In genomic region chr15:25889927-25890326, GRCm38 (mm10) we compare ENCODE assay signal across 29 mouse cellular contexts. TPM values are rescaled to one million over a fixed set of nuclear protein-coding genes. Genes with fewer than 3 reads are reported as not detected.
A peak's percentile ranks its signal among the peaks of the same experiment; 100 is the strongest.
DNase-seq lines count a peak whose midpoint lies in the region; ATAC-seq and TF ChIP-seq lines count a peak whose summit lies in the region.
"Had no signal": no experiment of that assay in that cellular context is flagged by ENCODE, and none has a peak within 500 bp of the region (broad histone marks: within the 10 kb centered on the region; RNA-seq: fewer than 3 reads in every experiment).

No protein-coding gene starts in this region.

- peak overlapping the region; percentile 59; the same call in 1 of the 2 replicates for H3K27ac ChIP-seq in kidney, adult 2 months (ENCODE audit: insufficient read depth, low read depth, low read length)
- peak overlapping the region; percentile 62 for H3K27ac ChIP-seq in kidney, postnatal 0 days
- H3K27ac ChIP-seq in bone marrow macrophage, adult 2 months (ENCODE audit: insufficient read depth, low read depth, low read length): peak overlapping the region; percentile 97
- H3K27ac ChIP-seq: embryonic facial prominence, embryonic 12.5 days; embryonic facial prominence, embryonic 15.5 days; gastrocnemius, adult 2 months; heart, embryonic 15.5 days; hindbrain, embryonic 12.5 days; hindbrain, embryonic 15.5 days had no signal

- no peak for TF ChIP-seq CTCF in kidney, adult 2 months (conservative IDR thresholded peaks at IDR 0.05; ENCODE audit: insufficient read depth, insufficient read length, low read depth, low read length)
- no peak for TF ChIP-seq CTCF in kidney, postnatal 0 days (IDR thresholded peaks at IDR 0.05; ENCODE audit: low read depth)
- TF ChIP-seq CTCF in bone marrow macrophage, adult 2 months (IDR thresholded peaks at IDR 0.05; ENCODE audit: low read depth, low read length): no peak

- no peaks in the 10 kb centered on the region for H3K36me3 ChIP-seq in kidney, adult 2 months (ENCODE audit: control insufficient read depth, insufficient read depth, low read length)
- no peaks in the 10 kb centered on the region for H3K36me3 ChIP-seq in kidney, postnatal 0 days (ENCODE audit: insufficient read depth, low read length)
- H3K36me3 ChIP-seq: embryonic facial prominence, embryonic 12.5 days; embryonic facial prominence, embryonic 15.5 days; G1E; heart, embryonic 12.5 days; heart, embryonic 15.5 days; hindbrain, embryonic 12.5 days; hindbrain, embryonic 15.5 days had no signal

- H3K4me2 ChIP-seq in kidney, postnatal 0 days (ENCODE audit: low read length): no peak overlapping the region
- H3K4me2 ChIP-seq: embryonic facial prominence, embryonic 12.5 days; embryonic facial prominence, embryonic 15.5 days; heart, embryonic 12.5 days; heart, embryonic 15.5 days; hindbrain, embryonic 12.5 days; hindbrain, embryonic 15.5 days had no signal

- WGBS in kidney, adult 2 months: 37% methylated on average over 5 of the region's 5 CpGs
- 63% methylated on average over 5 of the region's 5 CpGs for WGBS in kidney, postnatal 0 days

- H3K4me1 ChIP-seq in kidney, adult 2 months (ENCODE audit: control insufficient read depth, insufficient read depth, low read length): peaks cover 31% of the 10 kb centered on the region
- H3K4me1 ChIP-seq in kidney, postnatal 0 days (replicated peaks; ENCODE audit: insufficient read depth, low read length): no peaks in the 10 kb centered on the region; the same call in 1 of the 2 replicates
- H3K4me1 ChIP-seq in bone marrow macrophage, adult 2 months (ENCODE audit: control insufficient read depth, insufficient read depth, low read length): peaks cover 43% of the 10 kb centered on the region
- H3K4me1 ChIP-seq: embryonic facial prominence, embryonic 12.5 days; heart, embryonic 15.5 days; hindbrain, embryonic 12.5 days; hindbrain, embryonic 15.5 days had no signal

- no peak for TF ChIP-seq POLR2A in kidney, adult 2 months (IDR thresholded peaks at IDR 0.05; ENCODE audit: low read depth, low read length)
- no peak for TF ChIP-seq POLR2A in bone marrow macrophage, adult 2 months (IDR thresholded peaks at IDR 0.05; ENCODE audit: borderline replicate concordance, low read depth, low read length)

- no peak for DNase-seq in kidney, adult 2 months
- no peak for DNase-seq in kidney, adult 11 months
- DNase-seq in kidney, postnatal 0 days (ENCODE audit: low spot score): peak; percentile 31
- no peak for DNase-seq in kidney, postnatal 36 days
- no peak for DNase-seq in right cerebral cortex, postnatal 10 days (ENCODE audit: low spot score in 2 of 2)
- DNase-seq: adrenal gland, postnatal 10 days; adrenal gland, postnatal 36 days; B cell, adult 2 months; cerebellum, adult 11 months; cerebellum, adult 2 months; cerebellum, adult 9-11 months; cerebellum, postnatal 25 days; forebrain, postnatal 0 days; gastrocnemius, adult 2 months; gastrocnemius, postnatal 14 days; heart, adult 18-20 months; heart, postnatal 10 days; heart, postnatal 36 days had no signal

- no peaks in the 10 kb centered on the region for H3K27me3 ChIP-seq in kidney, adult 2 months (replicated peaks; ENCODE audit: control insufficient read depth, insufficient read depth, low read length)
- no peaks in the 10 kb centered on the region for H3K27me3 ChIP-seq in kidney, postnatal 0 days (ENCODE audit: insufficient read depth, low read length)
- H3K27me3 ChIP-seq: CH12.LX; embryonic facial prominence, embryonic 12.5 days; embryonic facial prominence, embryonic 15.5 days; heart, embryonic 12.5 days; heart, embryonic 15.5 days; hindbrain, embryonic 12.5 days; hindbrain, embryonic 15.5 days; Patski had no signal

- no peak overlapping the region for H3K9ac ChIP-seq in kidney, postnatal 0 days (ENCODE audit: low read depth, low read length)
- H3K9ac ChIP-seq: embryonic facial prominence, embryonic 12.5 days; embryonic facial prominence, embryonic 15.5 days; forebrain, postnatal 0 days; heart, embryonic 12.5 days; heart, embryonic 15.5 days; hindbrain, embryonic 12.5 days; hindbrain, embryonic 15.5 days had no signal

- peak; percentile 88 for ATAC-seq in kidney, postnatal 0 days (replicated peaks; ENCODE audit: low FRiP score, low read depth)
- ATAC-seq: forebrain, embryonic 14.5 days; forebrain, postnatal 0 days; Patski had no signal

- no peak overlapping the region for H3K4me3 ChIP-seq in kidney, adult 2 months (ENCODE audit: insufficient read depth, low read depth, low read length)
- no peak overlapping the region for H3K4me3 ChIP-seq in kidney, postnatal 0 days (replicated peaks; ENCODE audit: low read depth, low read length)
- no peak overlapping the region for H3K4me3 ChIP-seq in bone marrow macrophage, adult 2 months (ENCODE audit: insufficient read depth, low read length)
- H3K4me3 ChIP-seq: embryonic facial prominence, embryonic 12.5 days; embryonic facial prominence, embryonic 15.5 days; gastrocnemius, adult 2 months; heart, embryonic 12.5 days; heart, embryonic 15.5 days; hindbrain, embryonic 12.5 days; hindbrain, embryonic 15.5 days had no signal

- H3K9me3 ChIP-seq in kidney, postnatal 0 days (replicated peaks; ENCODE audit: low read length): no peaks in the 10 kb centered on the region
- H3K9me3 ChIP-seq: embryonic facial prominence, embryonic 12.5 days; embryonic facial prominence, embryonic 15.5 days; heart, embryonic 12.5 days; heart, embryonic 15.5 days; hindbrain, embryonic 12.5 days; hindbrain, embryonic 15.5 days had no signal

RNA-seq across cellular contexts. Expression of gene Retreg1, which starts 46.9 kb away (rescaled TPM):
- polyA plus RNA-seq in kidney, adult 2 months (2012; rRNA removed): 32.1 and 36.0 TPM in 2 replicates
- polyA plus RNA-seq in kidney, postnatal 0 days (2015; fragmentation: Nextera tagmentation; extraction: Ambion mirVana): 37.0 and 37.1 TPM in 2 replicates
- polyA plus RNA-seq in bone marrow macrophage, adult 2 months (2012; ENCODE audit: insufficient read depth, insufficient read length, missing spikeins): 48.4 and 49.7 TPM in 2 replicates
- polyA plus RNA-seq: G1E had no signal
